Mouse (Mus musculus) MEL (cell line): ENCODE results near the gene Slc17a6.

Experiments
- CHD1 ChIP-seq: IDR thresholded peaks from 2 replicates; pipeline ENCODE4 v1.6.1; 2012; ENCODE audit warnings: low read depth, mild to moderate bottlenecking, inconsistent platforms, low read length, improper control_type of control experiment
- CTCF ChIP-seq, 3 experiments: IDR thresholded peaks in 2 of 3; conservative IDR thresholded peaks in 1 of 3; 2 replicates each; pipeline ENCODE4 v1.5.1; 2011 to 2012; ENCODE audit warnings: low read length in 3 of 3, low read depth in 2 of 3, mild to moderate bottlenecking in 2 of 3, improper control_type of control experiment in 1 of 3, inconsistent platforms in 1 of 3, mixed read lengths in 1 of 3, moderate library complexity in 1 of 3; ENCODE audit not compliant: control insufficient read depth in 1 of 3, insufficient read depth in 1 of 3, poor library complexity in 1 of 3, severe bottlenecking in 1 of 3
- EP300 ChIP-seq, 2 experiments: IDR thresholded peaks; 2 replicates each; pipeline ENCODE4 v1.6.1; 2011; ENCODE audit warnings: improper control_type of control experiment in 2 of 2, low read length in 2 of 2, low read depth in 1 of 2, mild to moderate bottlenecking in 1 of 2
- KAT2A ChIP-seq: conservative IDR thresholded peaks from 2 replicates; pipeline ENCODE4 v1.6.1; 2012; ENCODE audit warnings: low read depth, low read length, improper control_type of control experiment, inconsistent platforms
- RAD21 ChIP-seq: IDR thresholded peaks from 2 replicates; pipeline ENCODE4 v1.6.1; 2011; ENCODE audit warnings: mild to moderate bottlenecking, low read depth, low read length, improper control_type of control experiment
- ZKSCAN1 ChIP-seq: IDR thresholded peaks from 2 replicates; pipeline ENCODE4 v1.6.1; 2012; ENCODE audit warnings: low read depth, mild to moderate bottlenecking, inconsistent platforms, low read length, improper control_type of control experiment, moderate library complexity

GRCm38 (mm10) chr7:51626451-51627000, 4.7 kb downstream of the Slc17a6 start:
- no peak for TF ChIP-seq RAD21
- no peak for TF ChIP-seq CTCF (IDR thresholded peaks at IDR 0.05 in 2 of 3, conservative IDR thresholded peaks at IDR 0.05 in 1 of 3; ENCODE audit: control insufficient read depth in 1 of 3, insufficient read depth in 1 of 3, low read depth in 2 of 3, low read length in 3 of 3, poor library complexity in 1 of 3, severe bottlenecking in 1 of 3)
- no peak for TF ChIP-seq KAT2A
- no peak for TF ChIP-seq EP300 (IDR thresholded peaks at IDR 0.05; ENCODE audit: low read depth in 1 of 2, low read length in 2 of 2)
- TF ChIP-seq ZKSCAN1, result no peak
- no peak for TF ChIP-seq CHD1
